Mouse (Mus musculus): ENCODE data around the gene Itgam.

DNA sequence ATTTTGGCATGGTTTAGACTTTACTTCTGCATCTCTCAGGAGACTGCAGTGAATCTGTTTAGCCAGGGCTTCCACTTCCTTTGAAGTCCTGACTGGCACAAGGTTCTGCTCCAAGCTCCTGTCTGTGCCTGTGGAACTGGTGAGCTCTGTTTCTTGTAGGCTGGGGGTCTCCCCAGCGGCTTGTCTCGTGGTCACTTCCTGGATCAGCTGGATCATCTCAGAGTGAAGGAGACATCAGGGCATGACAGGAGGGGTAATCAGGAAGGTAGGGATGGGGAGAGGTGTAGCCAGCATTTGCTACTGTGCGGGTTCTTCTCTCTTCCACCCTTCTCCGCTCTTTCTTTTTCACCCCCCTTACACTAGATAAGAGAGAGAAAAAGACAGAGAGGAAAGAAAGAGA lies 9.4 kb downstream of the Itgam start:
- TF ChIP-seq CTCF (IDR thresholded peaks at IDR 0.05; ENCODE audit: extremely low read depth, insufficient read length, insufficient replicate concordance, low read depth, low read length) (no peak), POLR2A (IDR thresholded peaks at IDR 0.05; ENCODE audit: low read depth, low read length) (no peak)

Data from small intestine, adult 2 months (tissue).